Mouse (Mus musculus): ENCODE results near the gene Tjp3.

Gene Tjp3

GRCm38 (mm10) chr10:81291511-81292104 lies at the start of gene Tjp3:
Gene Tjp3 (minus strand): TSS chr10:81291581.
- no peak for DNase-seq (ENCODE audit: inconsistent age in 2 of 2, low spot score in 1 of 2)

- no peak for DNase-seq (ENCODE audit: inconsistent age in 2 of 2, low spot score in 1 of 2)
These were observed 49.4 kb upstream of the Tjp3 start for GRCm38 (mm10) chr10:81340551-81341332.

- no peak for DNase-seq (ENCODE audit: inconsistent age in 2 of 2, low spot score in 1 of 2)
These were observed 45.2 kb upstream of the Tjp3 start for GRCm38 (mm10) chr10:81336558-81336957.

GRCm38 (mm10) chr10:81335393-81336340 lies 44.3 kb upstream of the Tjp3 start:
- DNase-seq (ENCODE audit: inconsistent age in 2 of 2, low spot score in 1 of 2): no peak

- DNase-seq (ENCODE audit: inconsistent age in 2 of 2, low spot score in 1 of 2): no peak
These were observed 42.9 kb upstream of the Tjp3 start for GRCm38 (mm10) chr10:81334324-81334723.

DNA sequence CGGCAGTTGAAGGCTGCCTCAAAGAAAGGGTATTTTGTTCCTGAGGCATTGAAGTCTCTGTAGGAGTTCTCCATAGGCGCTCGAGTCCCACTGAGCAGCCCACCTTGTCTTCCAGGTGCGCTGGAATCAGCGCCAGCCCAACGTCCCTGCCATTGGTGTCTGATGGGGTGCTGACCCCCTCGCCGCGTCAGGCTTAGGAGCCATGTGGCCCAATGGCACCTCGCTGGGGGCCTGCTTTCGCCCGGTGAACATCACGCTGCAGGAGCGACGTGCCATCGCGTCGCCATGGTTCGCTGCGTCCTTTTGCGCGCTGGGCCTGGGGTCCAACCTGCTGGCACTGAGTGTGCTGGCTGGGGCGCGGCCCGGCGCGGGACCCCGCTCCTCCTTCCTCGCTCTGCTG lies 40.9 kb upstream of the Tjp3 start:
- DNase-seq (ENCODE audit: inconsistent age in 2 of 2, low spot score in 1 of 2): no peak

DNA sequence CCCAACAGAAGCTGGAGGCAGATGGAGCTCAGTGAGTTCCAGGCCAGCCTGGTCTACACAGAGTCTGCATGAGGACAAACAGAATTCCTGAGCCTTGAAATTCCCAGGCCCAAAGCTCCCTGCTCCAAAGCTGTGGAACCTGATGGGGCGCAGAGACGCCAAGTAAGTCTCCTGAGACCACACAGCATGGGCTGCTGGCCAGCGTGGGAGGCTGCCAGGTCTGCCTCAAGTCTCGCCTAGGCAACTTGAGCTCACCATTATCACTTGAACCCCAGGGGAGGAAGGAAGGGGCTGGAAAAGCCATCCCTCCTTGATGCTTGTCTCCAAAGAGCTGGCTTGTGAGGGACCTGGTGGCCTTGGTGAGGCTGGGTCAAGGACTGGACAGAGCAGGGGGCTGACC lies 38.6 kb upstream of the Tjp3 start:
- peak; percentile 37 to 67 for DNase-seq (ENCODE audit: inconsistent age in 2 of 2, low spot score in 1 of 2)

- DNase-seq (ENCODE audit: inconsistent age in 2 of 2, low spot score in 1 of 2): peak; percentile 54 to 68
These were observed 38.0 kb upstream of the Tjp3 start for GRCm38 (mm10) chr10:81329194-81329975.

DNA sequence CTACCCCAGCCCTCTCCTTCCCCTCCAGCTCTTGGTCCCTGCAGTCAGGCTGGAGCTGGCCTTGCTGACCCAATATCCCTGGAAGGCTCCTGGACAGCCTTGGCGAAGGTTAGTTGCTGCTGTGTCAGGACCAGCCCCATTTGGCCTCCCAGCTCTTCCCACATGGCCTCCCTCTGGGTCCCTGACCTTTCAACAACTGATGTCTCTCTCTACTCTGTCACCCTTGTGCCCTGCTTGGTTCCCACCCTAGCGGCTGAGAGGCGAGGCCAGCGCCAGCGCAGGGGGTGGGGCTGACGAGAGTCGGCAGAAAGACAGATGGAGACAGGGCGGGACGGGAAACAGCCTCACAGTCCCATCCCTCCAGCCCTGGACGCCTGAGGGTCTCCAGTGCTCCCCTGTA lies 37.0 kb upstream of the Tjp3 start, which contains the start of gene Tbxa2r:
Gene Tbxa2r (plus strand): TSS at position 346 of the 400 bp plus-strand sequence.
- DNase-seq (ENCODE audit: inconsistent age in 2 of 2, low spot score in 1 of 2): peak; percentile 94 to 96

DNA sequence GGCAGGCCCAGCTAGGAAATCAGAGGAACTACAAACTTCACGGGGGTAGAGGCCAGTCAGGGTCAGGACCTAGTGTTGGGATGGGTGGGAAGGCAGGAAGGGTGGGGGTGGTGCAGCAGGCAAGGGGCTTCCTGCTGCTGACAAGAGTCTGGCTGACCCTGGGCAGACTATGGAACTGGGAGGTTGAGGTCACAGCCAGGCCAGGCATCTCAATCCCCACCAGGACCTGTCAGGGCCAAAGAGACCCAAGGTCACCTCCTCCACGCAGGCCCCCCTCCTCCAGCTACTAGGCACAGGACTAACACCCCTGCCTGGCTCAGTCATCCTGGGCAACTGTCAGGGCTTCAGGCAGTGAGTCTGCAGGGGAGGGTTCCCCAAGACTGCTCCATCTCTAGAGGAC lies 36.6 kb upstream of the Tjp3 start:
- no peak for DNase-seq (ENCODE audit: inconsistent age in 2 of 2, low spot score in 1 of 2)

DNA sequence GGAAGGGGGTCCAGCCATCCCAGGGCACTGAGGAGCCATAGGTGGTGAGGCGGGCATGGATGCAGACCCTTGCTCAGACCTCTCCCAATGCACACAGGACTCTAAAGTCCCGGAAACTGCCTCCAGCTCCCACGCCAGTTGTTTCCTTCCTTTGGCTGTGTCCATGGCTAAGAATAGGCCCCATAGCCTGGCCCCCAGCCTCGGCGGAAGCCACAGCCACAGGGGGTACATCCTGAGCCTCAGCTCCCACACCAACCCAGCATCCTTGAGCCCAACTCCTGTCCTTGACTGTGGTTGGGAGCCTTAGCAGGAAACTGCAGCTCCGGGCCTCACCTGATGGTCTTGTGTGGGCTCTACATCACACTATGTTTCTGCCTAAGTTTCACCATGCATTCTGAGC lies 35.5 kb upstream of the Tjp3 start:
- peak; percentile 70 to 77 for DNase-seq (ENCODE audit: inconsistent age in 2 of 2, low spot score in 1 of 2)

DNA sequence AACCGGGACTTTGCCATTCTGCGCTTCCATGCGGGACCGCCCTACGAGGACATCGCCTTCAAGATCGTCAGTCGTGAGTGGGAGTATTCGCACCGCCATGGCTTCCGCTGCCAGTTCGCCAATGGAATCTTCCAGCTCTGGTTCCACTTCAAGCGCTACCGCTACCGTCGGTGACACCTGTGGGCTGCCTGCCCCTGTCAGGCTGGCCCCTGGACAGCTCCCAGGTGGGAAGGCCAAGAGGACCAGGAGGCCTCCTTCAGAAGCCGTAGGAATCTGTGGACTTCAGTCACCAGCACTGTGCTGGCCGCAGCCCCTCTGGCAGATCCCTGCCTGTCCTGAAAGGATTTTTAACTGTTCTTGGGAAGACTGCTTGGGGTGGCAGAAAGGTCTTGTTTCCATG lies 34.4 kb upstream of the Tjp3 start:
- peak in 1 of 2 experiments; percentile 50 for DNase-seq (ENCODE audit: inconsistent age in 2 of 2, low spot score in 1 of 2)

DNA sequence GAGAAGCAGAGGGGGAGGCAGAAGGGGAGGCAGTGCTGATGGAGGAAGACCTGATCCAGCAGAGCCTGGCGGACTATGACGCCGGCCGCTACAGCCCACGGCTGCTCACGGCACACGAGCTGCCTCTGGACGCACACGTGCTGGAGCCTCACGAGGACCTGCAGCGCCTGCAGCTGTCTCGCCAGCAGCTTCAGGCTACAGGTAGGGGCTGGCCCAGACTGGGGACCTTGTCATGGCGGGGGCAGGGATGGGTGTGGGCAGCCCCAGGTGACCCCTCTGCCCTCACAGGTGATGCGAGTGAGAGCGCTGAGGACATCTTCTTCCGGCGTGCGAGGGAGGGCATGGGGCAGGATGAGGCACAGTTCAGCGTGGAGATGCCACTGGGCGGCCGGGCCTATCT lies 33.8 kb upstream of the Tjp3 start:
- DNase-seq (ENCODE audit: inconsistent age in 2 of 2, low spot score in 1 of 2): peak in 1 of 2 experiments; percentile 36

GRCm38 (mm10) chr10:81323791-81324530 lies 32.6 kb upstream of the Tjp3 start:
- DNase-seq (ENCODE audit: inconsistent age in 2 of 2, low spot score in 1 of 2): no peak

DNA sequence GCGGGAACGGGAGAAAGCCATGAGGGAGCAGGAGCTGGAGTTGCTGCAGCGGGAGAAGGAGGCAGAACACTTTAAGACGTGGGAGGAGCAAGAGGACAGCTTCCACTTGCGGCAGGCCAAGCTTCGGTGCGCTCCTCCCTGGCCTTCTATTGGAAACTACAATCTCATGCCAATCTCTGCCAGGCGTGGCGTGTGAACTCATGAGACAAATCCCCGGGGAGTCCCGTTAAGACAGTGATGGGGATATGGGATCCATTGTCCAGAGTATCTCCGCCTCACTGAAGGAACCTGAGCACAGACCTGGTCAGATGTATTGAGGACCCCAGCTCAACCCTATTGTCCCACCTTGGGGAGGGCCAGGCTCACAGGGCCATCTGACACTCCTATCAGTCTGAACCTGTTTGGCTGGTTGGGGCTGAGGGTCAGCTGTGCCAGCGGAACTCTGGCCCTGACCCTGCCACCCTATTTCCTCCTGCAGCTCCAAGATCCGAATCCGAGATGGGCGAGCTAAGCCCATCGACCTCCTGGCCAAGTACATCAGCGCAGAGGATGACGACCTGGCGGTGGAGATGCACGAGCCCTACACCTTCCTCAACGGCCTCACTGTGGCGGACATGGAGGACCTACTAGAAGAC lies 31.9 kb upstream of the Tjp3 start:
- no peak for DNase-seq (ENCODE audit: inconsistent age in 2 of 2, low spot score in 1 of 2)

- peak; percentile 57 to 60 for DNase-seq (ENCODE audit: inconsistent age in 2 of 2, low spot score in 1 of 2)
These were observed 31.1 kb upstream of the Tjp3 start for GRCm38 (mm10) chr10:81322444-81322843.

GRCm38 (mm10) chr10:81321436-81321835 lies 30.1 kb upstream of the Tjp3 start:
- DNase-seq (ENCODE audit: inconsistent age in 2 of 2, low spot score in 1 of 2): no peak

DNA sequence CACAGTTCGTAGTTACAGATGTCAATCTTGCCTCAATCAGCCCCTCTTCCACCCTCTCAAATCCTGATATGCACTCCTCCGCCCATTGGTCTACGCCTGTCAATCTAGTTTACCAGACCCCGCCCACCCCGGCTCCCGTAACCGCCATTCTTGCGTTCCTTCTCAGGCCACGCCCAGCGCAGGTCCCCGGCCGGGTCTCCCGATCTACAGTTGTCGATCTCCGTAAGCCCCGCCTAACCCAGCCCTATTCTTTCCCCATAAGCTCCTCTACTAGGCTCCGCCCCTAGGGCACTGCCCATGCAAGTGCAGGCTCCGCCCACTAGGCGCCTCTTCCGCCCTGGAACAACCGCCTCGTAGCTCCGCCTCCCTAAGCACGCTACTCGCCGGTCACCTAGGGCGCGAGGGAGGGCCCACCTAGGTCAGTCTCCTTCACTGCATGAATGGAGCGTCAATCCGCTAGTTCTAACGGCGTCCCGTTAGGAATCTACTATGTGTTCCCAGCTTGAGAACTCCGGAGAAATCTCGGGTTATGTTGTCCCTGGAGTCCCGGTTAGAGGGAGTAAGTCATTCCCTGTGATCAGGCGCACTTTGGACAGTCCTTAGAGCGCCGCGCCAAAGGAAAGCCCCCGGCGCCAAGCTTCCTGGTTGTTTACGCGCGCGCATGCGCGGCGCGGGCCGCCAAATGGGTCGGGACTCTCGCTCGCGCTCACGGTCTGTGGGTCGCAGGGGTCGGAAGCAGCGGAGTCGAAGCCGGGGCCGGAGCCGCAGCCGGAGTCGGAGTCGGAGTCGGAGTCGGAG lies 29.4 kb upstream of the Tjp3 start, which contains the start of gene Cactin:
Gene Cactin (plus strand): TSS at position 554 of the 798 bp plus-strand sequence.
- peak; percentile 100 for DNase-seq (ENCODE audit: inconsistent age in 2 of 2, low spot score in 1 of 2)

Measured in adrenal gland, adult (tissue).